Mouse (Mus musculus) forelimb bud, embryonic 11.5 days (tissue): ENCODE measurements at regions not wholly inside any gene's neighbourhood (a gene's known extent, or its start where the extent isn't known, plus 50 kb on each side); places are given as distances from the start of the nearest gene placed in this dataset.

Experiments
- DNase-seq: peaks from one replicate; pipeline ENCODE4 v3.0.0-alpha.2; 2012; ENCODE audit warnings: low read depth, low spot score

GRCm38 (mm10) chr3:42590126-42590525 is 847.7 kb downstream of the D3Ertd751e start:
- DNase-seq = no peak

GRCm38 (mm10) chr3:42593792-42594433 is 851.5 kb downstream of the D3Ertd751e start:
- DNase-seq = no peak

- DNase-seq = no peak
Observed at GRCm38 (mm10) chr3:42596686-42597085, 854.3 kb downstream of the D3Ertd751e start.
